Mouse (Mus musculus) midbrain, embryonic 12.5 days (tissue): ENCODE results near the gene Cxcr6. TPM values are rescaled to one million over a fixed set of nuclear protein-coding genes. Genes with fewer than 3 reads are reported as not detected.

Experiments
- ATAC-seq: fragments of 200-750 bp; cut with Nextera tagmentation; 2 replicates; pipeline ENCODE4 v1.8.0; 2017; ENCODE audit warnings: low read depth, moderate TSS enrichment, moderate library complexity; ENCODE audit not compliant: low FRiP score
- H3K27ac ChIP-seq: fragments of 300-500 bp; sonication (generic); replicated peaks from 2 replicates; pipeline ENCODE4 v1.5.1; 2016; ENCODE audit warnings: mild to moderate bottlenecking
- H3K27me3 ChIP-seq: fragments of 300-500 bp; sonication (generic); 2 replicates; pipeline ENCODE4 v1.6.1; 2016; ENCODE audit warnings: mild to moderate bottlenecking
- H3K36me3 ChIP-seq: fragments of 300-500 bp; sonication (generic); 2 replicates; pipeline ENCODE4 v1.6.1; 2016
- H3K4me1 ChIP-seq: fragments of 300-500 bp; sonication (generic); 2 replicates; pipeline ENCODE4 v1.6.1; 2016
- H3K4me2 ChIP-seq: fragments of 300-500 bp; sonication (generic); replicated peaks from 2 replicates; pipeline ENCODE4 v1.6.1; 2016; ENCODE audit warnings: mild to moderate bottlenecking, moderate library complexity
- H3K4me3 ChIP-seq: fragments of 300-500 bp; sonication (generic); 2 replicates; pipeline ENCODE4 v1.5.1; 2016; ENCODE audit warnings: mild to moderate bottlenecking
- H3K9ac ChIP-seq: fragments of 300-500 bp; sonication (generic); replicated peaks from 2 replicates; pipeline ENCODE4 v1.6.1; 2016; ENCODE audit warnings: mild to moderate bottlenecking, moderate library complexity
- H3K9me3 ChIP-seq: fragments of 300-500 bp; sonication (generic); 2 replicates; pipeline ENCODE4 v1.6.1; 2016; ENCODE audit warnings: mild to moderate bottlenecking
- WGBS: fragments of 180-500 bp; shearing (Covaris S2); methylation state at CpG from one replicate; pipeline ENCODE4 v1.1.7; 2016; 5-methylcytosine and 5-hydroxymethylcytosine counted together
- polyA plus RNA-seq: library from polyadenylated mRNA; unstranded; fragments of >200 nt; fragmentation: Nextera tagmentation; extraction: Ambion mirVana; gene quantifications from 2 replicates; pipeline ENCODE4 v1.2.1, GENCODE M21; 2016

Gene Cxcr6
- polyA plus RNA-seq, 1 experiment from 2014 or later = 0.24 TPM

GRCm38 (mm10) chr9:123828916-123829315 is 22.6 kb downstream of the Cxcr6 start:
- H3K27ac ChIP-seq = no peak overlapping the region
- H3K9ac ChIP-seq = no peak overlapping the region
- no peaks in the 10 kb centered on the region for H3K9me3 ChIP-seq
- 93% methylated on average over 4 of the region's 4 CpGs for WGBS
- no peak for ATAC-seq
- H3K4me3 ChIP-seq = no peak overlapping the region
- no peaks in the 10 kb centered on the region for H3K27me3 ChIP-seq
- H3K4me1 ChIP-seq = no peaks in the 10 kb centered on the region
- H3K36me3 ChIP-seq = peaks cover 60% of the 10 kb centered on the region
- H3K4me2 ChIP-seq = no peak overlapping the region

GRCm38 (mm10) chr9:123835851-123836250 is 29.6 kb downstream of the Cxcr6 start:
- H3K9me3 ChIP-seq = no peaks in the 10 kb centered on the region
- no peak overlapping the region for H3K4me2 ChIP-seq
- no peak overlapping the region for H3K9ac ChIP-seq
- no peak for ATAC-seq
- H3K27ac ChIP-seq = no peak overlapping the region
- no peak overlapping the region for H3K4me3 ChIP-seq
- 93% methylated on average over 3 of the region's 3 CpGs for WGBS
- no peaks in the 10 kb centered on the region for H3K4me1 ChIP-seq
- peaks cover 34% of the 10 kb centered on the region for H3K36me3 ChIP-seq
- H3K27me3 ChIP-seq = no peaks in the 10 kb centered on the region

- no peak overlapping the region for H3K4me3 ChIP-seq
- H3K9me3 ChIP-seq = no peaks in the 10 kb centered on the region
- no peak overlapping the region for H3K9ac ChIP-seq
- no peak overlapping the region for H3K27ac ChIP-seq
- 87% methylated on average over 6 of the region's 6 CpGs for WGBS
- no peak overlapping the region for H3K4me2 ChIP-seq
- H3K4me1 ChIP-seq = no peaks in the 10 kb centered on the region
- no peaks in the 10 kb centered on the region for H3K27me3 ChIP-seq
- H3K36me3 ChIP-seq = peaks cover 30% of the 10 kb centered on the region
- ATAC-seq = no peak
Observed at GRCm38 (mm10) chr9:123840243-123840642, 34.0 kb downstream of the Cxcr6 start.

GRCm38 (mm10) chr9:123844468-123844867 is 38.2 kb downstream of the Cxcr6 start:
- Histone ChIP-seq H3K4me2 (no peak overlapping the region), H3K4me3 (no peak overlapping the region), H3K27me3 (no peaks in the 10 kb centered on the region), H3K36me3 (peaks cover 3% of the 10 kb centered on the region; the same call in 1 of the 2 replicates), H3K4me1 (no peaks in the 10 kb centered on the region), H3K9ac (no peak overlapping the region), H3K9me3 (no peaks in the 10 kb centered on the region), H3K27ac (no peak overlapping the region)
- no peak for ATAC-seq
- WGBS = 96% methylated on average over 3 of the region's 3 CpGs

- Histone ChIP-seq H3K4me1 (0 out of 2 replicates have a peak, but pooled peaks cover 5% of the 10 kb centered on the region), H3K9me3 (no peaks in the 10 kb centered on the region), H3K4me3 (no peak overlapping the region), H3K9ac (no peak overlapping the region), H3K27ac (no peak overlapping the region), H3K27me3 (no peaks in the 10 kb centered on the region), H3K36me3 (peaks cover 3% of the 10 kb centered on the region; the same call in 1 of the 2 replicates), H3K4me2 (no peak overlapping the region)
- WGBS = 76% methylated on average over 3 of the region's 3 CpGs
- ATAC-seq = no peak
Observed at GRCm38 (mm10) chr9:123845120-123845519, 38.8 kb downstream of the Cxcr6 start.

GRCm38 (mm10) chr9:123846490-123846889 is 40.2 kb downstream of the Cxcr6 start:
- H3K9ac ChIP-seq = no peak overlapping the region
- no peak overlapping the region for H3K4me3 ChIP-seq
- peaks cover 14% of the 10 kb centered on the region for H3K4me1 ChIP-seq
- WGBS = 97% methylated on average over 1 of the region's 1 CpGs
- no peak for ATAC-seq
- H3K36me3 ChIP-seq = peaks cover 3% of the 10 kb centered on the region; the same call in 1 of the 2 replicates
- H3K9me3 ChIP-seq = no peaks in the 10 kb centered on the region
- H3K4me2 ChIP-seq = no peak overlapping the region
- no peaks in the 10 kb centered on the region for H3K27me3 ChIP-seq
- H3K27ac ChIP-seq = no peak overlapping the region

GRCm38 (mm10) chr9:123849976-123850695 is 43.9 kb downstream of the Cxcr6 start:
- H3K9ac ChIP-seq = no peak overlapping the region
- H3K4me3 ChIP-seq = no peak overlapping the region
- H3K27me3 ChIP-seq = no peaks in the 10 kb centered on the region
- no peak for ATAC-seq
- H3K36me3 ChIP-seq = no peaks in the 10 kb centered on the region
- H3K4me2 ChIP-seq = peak overlapping the region; percentile 63; the same call in 1 of the 2 replicates
- H3K4me1 ChIP-seq = peaks cover 14% of the 10 kb centered on the region
- H3K9me3 ChIP-seq = no peaks in the 10 kb centered on the region
- no peak overlapping the region for H3K27ac ChIP-seq
- 78% methylated on average over 2 of the region's 2 CpGs for WGBS

GRCm38 (mm10) chr9:123850705-123851061 is 44.4 kb downstream of the Cxcr6 start:
- no peaks in the 10 kb centered on the region for H3K36me3 ChIP-seq
- H3K4me1 ChIP-seq = peaks cover 14% of the 10 kb centered on the region
- WGBS = 5% methylated on average over 2 of the region's 2 CpGs
- H3K9me3 ChIP-seq = no peaks in the 10 kb centered on the region
- peak overlapping the region; percentile 65; the same call in 1 of the 2 replicates for H3K9ac ChIP-seq
- H3K4me3 ChIP-seq = peak overlapping the region; percentile 76
- peak overlapping the region; percentile 63 for H3K4me2 ChIP-seq
- 0 out of 2 replicates have a peak, but pooled peaks cover 3% of the 10 kb centered on the region for H3K27me3 ChIP-seq
- no peak for ATAC-seq
- H3K27ac ChIP-seq = no peak overlapping the region; the same call in 1 of the 2 replicates

GRCm38 (mm10) chr9:123851062-123851712 is 44.9 kb downstream of the Cxcr6 start:
- Histone ChIP-seq H3K4me1 (peaks cover 14% of the 10 kb centered on the region), H3K4me3 (peak overlapping the region; percentile 76), H3K9ac (peak overlapping the region; percentile 65), H3K36me3 (no peaks in the 10 kb centered on the region), H3K27ac (peak overlapping the region; percentile 83), H3K9me3 (no peaks in the 10 kb centered on the region), H3K4me2 (peak overlapping the region; percentile 63), H3K27me3 (0 out of 2 replicates have a peak, but pooled peaks cover 3% of the 10 kb centered on the region)
- ATAC-seq = peak; percentile 83
- WGBS = under 1% methylated on average over 27 of the region's 27 CpGs

- Histone ChIP-seq H3K4me2 (peak within 1 kb of the TSS; percentile 63), H3K4me1 (peaks cover 14% of the 10 kb centered on the region), H3K27me3 (0 out of 2 replicates have a peak, but pooled peaks cover 3% of the 10 kb centered on the region), H3K4me3 (peak within 1 kb of the TSS; percentile 76), H3K36me3 (no peaks in the 10 kb centered on the region), H3K9me3 (no peaks in the 10 kb centered on the region), H3K27ac (peak within 1 kb of the TSS; percentile 83), H3K9ac (peak within 1 kb of the TSS; percentile 65)
- ATAC-seq = peak; percentile 97
- WGBS = under 1% methylated on average over 47 of the region's 47 CpGs
Observed at GRCm38 (mm10) chr9:123851713-123852448, 45.6 kb downstream of the Cxcr6 start, which contains the start of gene Fyco1. Gene Fyco1, minus strand, starts transcription at chr9:123851899.

GRCm38 (mm10) chr9:123852449-123853390 is 46.4 kb downstream of the Cxcr6 start:
- ATAC-seq = peak; percentile 24; the same call in 1 of the 2 replicates
- Histone ChIP-seq H3K27ac (no peak overlapping the region), H3K4me3 (peak overlapping the region; percentile 26), H3K9ac (peak overlapping the region; percentile 47), H3K4me2 (peak overlapping the region; percentile 51), H3K36me3 (no peaks in the 10 kb centered on the region), H3K9me3 (no peaks in the 10 kb centered on the region), H3K27me3 (0 out of 2 replicates have a peak, but pooled peaks cover 3% of the 10 kb centered on the region), H3K4me1 (peaks cover 14% of the 10 kb centered on the region)
- WGBS = 68% methylated on average over 5 of the region's 5 CpGs
